Mouse (Mus musculus) neural tube, embryonic 13.5 days (tissue): ENCODE measurements around the gene Rom1. TPM values are rescaled to one million over a fixed set of nuclear protein-coding genes. Genes with fewer than 3 reads are reported as not detected.
A peak's percentile ranks its signal among the peaks of the same experiment; 100 is the strongest.
"Not testable (repeated sequence)": the region's sequence is repeated elsewhere in the genome, so short reads cannot be mapped to it uniquely, and the experiment has no call there.

Experiments
- ATAC-seq: fragments of 200-750 bp; cut with Nextera tagmentation; 2 replicates; pipeline ENCODE4 v1.8.0; 2017; ENCODE audit warnings: low read depth, mild to moderate bottlenecking, moderate TSS enrichment, moderate library complexity
- H3K27ac ChIP-seq: fragments of 300-500 bp; sonication (generic); replicated peaks from 2 replicates; pipeline ENCODE4 v1.5.1; 2015; ENCODE audit warnings: moderate library complexity, mild to moderate bottlenecking, inconsistent platforms
- H3K27me3 ChIP-seq: fragments of 300-500 bp; sonication (generic); 2 replicates; pipeline ENCODE4 v1.6.1; 2015; ENCODE audit warnings: mild to moderate bottlenecking, inconsistent platforms
- H3K36me3 ChIP-seq: fragments of 300-500 bp; sonication (generic); 2 replicates; pipeline ENCODE4 v1.6.1; 2015; ENCODE audit warnings: mild to moderate bottlenecking, inconsistent platforms
- H3K4me1 ChIP-seq: fragments of 300-500 bp; sonication (generic); replicated peaks from 2 replicates; pipeline ENCODE4 v1.6.1; 2015; ENCODE audit warnings: inconsistent platforms
- H3K4me2 ChIP-seq: fragments of 300-500 bp; sonication (generic); 2 replicates; pipeline ENCODE4 v1.6.1; 2015; ENCODE audit warnings: inconsistent platforms, mild to moderate bottlenecking, moderate library complexity
- H3K4me3 ChIP-seq: fragments of 300-500 bp; sonication (generic); 2 replicates; pipeline ENCODE4 v1.5.1; 2015; ENCODE audit warnings: mild to moderate bottlenecking, inconsistent platforms
- H3K9ac ChIP-seq: fragments of 300-500 bp; sonication (generic); 2 replicates; pipeline ENCODE4 v1.6.1; 2015; ENCODE audit warnings: moderate library complexity, mild to moderate bottlenecking, inconsistent platforms
- H3K9me3 ChIP-seq: fragments of 300-500 bp; sonication (generic); 2 replicates; pipeline ENCODE4 v1.6.1; 2016; ENCODE audit warnings: inconsistent platforms
- WGBS: fragments of 180-500 bp; shearing (Covaris S2); methylation state at CpG from one replicate; pipeline ENCODE4 v1.1.7; 2015; 5-methylcytosine and 5-hydroxymethylcytosine counted together
- polyA plus RNA-seq: library from polyadenylated mRNA; unstranded; fragments of >200 nt; fragmentation: Nextera tagmentation; extraction: Ambion mirVana; gene quantifications from 2 replicates; pipeline ENCODE4 v1.2.1, GENCODE M21; 2015

Gene Rom1
- polyA plus RNA-seq, result 1.6 and 2.8 TPM in 2 replicates

DNA sequence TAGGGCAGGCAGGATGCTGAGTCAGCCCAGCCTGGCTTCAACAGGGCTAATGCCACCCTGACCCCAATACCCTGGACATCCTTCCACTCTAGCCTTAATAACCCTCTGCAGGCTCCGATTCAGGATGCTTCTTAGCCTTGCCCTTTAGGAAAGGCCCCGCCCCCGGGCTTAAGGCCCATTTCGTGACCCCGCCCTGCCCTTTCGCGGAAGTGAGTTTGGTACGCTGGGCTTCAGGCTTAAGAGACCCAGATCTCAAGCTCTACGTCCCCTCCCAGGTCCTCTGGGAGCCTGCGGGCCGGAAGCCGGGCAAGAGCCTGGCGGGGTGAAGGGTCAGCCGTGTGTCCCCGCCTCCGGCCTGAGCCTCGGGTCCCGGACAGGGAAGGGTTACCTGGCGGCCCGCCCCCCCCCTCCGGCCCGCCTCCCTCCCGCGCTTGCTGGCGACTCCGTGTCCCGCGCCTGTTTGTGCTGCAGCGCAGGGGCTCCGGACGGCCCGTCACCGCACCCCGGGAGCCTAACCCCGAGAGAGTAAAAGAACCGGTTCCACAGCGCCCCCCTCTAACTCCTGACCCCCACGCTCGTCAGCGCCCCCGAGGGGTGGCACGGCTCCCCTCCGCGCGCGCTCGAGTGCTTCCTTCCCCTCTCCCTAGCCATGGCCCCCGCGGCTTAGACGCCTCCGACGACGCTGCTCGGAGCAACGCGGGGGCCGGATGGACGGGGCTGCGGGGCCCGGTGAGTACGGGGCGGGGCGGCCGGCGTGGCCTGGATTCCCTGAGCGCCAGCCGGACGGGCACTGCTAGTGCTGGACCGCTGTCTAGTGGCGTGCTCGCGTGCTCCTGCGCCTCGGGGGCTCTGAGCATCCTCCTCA is at the start of gene Rom1, which contains the start of gene Eml3:
Gene Rom1, minus strand, starts transcription at position 133 of the 865 bp plus-strand sequence.
Gene Eml3, plus strand, starts transcription at position 329 of the 865 bp plus-strand sequence.
- WGBS, result under 1% methylated on average over 73 of the region's 74 CpGs
- peak; percentile 68 for ATAC-seq
- peak within 1 kb of the TSS; percentile 54; the same call in 1 of the 2 replicates for H3K27ac ChIP-seq

GRCm38 (mm10) chr19:8976535-8976934 is 47.4 kb upstream of the Rom1 start:
- Histone ChIP-seq H3K27ac (no peak overlapping the region), H3K4me2 (no peak overlapping the region), H3K9me3 (no peaks in the 10 kb centered on the region), H3K4me3 (no peak overlapping the region), H3K4me1 (peaks cover 14% of the 10 kb centered on the region), H3K27me3 (no peaks in the 10 kb centered on the region), H3K36me3 (peaks cover 93% of the 10 kb centered on the region), H3K9ac (no peak overlapping the region)
- 66% methylated on average over 3 of the region's 3 CpGs for WGBS
- peak; percentile 68; the same call in 1 of the 2 replicates for ATAC-seq

More for the DNA sequence above, at the start of gene Rom1, which contains the start of gene Eml3:
- H3K4me2 ChIP-seq, result peak within 1 kb of the TSS; percentile 71
- H3K9me3 ChIP-seq, result no peaks in the 10 kb centered on the region
- H3K4me1 ChIP-seq, result peaks cover 23% of the 10 kb centered on the region
- peak within 1 kb of the TSS; percentile 79 for H3K9ac ChIP-seq
- no peaks in the 10 kb centered on the region for H3K27me3 ChIP-seq
- peak within 1 kb of the TSS; percentile 54 for H3K4me3 ChIP-seq
- peaks cover 28% of the 10 kb centered on the region for H3K36me3 ChIP-seq

- WGBS, result 96% methylated on average over 2 of the region's 2 CpGs
- no peaks in the 10 kb centered on the region for H3K27me3 ChIP-seq
- H3K9me3 ChIP-seq, result no peaks in the 10 kb centered on the region
- no peak overlapping the region for H3K27ac ChIP-seq
- no peak overlapping the region for H3K9ac ChIP-seq
- peaks cover 4% of the 10 kb centered on the region for H3K4me1 ChIP-seq
- no peak overlapping the region for H3K4me3 ChIP-seq
- ATAC-seq, result no peak
- H3K36me3 ChIP-seq, result peaks cover 98% of the 10 kb centered on the region
- no peak overlapping the region for H3K4me2 ChIP-seq
Measured at GRCm38 (mm10) chr19:8975491-8975890, 46.3 kb upstream of the Rom1 start.

DNA sequence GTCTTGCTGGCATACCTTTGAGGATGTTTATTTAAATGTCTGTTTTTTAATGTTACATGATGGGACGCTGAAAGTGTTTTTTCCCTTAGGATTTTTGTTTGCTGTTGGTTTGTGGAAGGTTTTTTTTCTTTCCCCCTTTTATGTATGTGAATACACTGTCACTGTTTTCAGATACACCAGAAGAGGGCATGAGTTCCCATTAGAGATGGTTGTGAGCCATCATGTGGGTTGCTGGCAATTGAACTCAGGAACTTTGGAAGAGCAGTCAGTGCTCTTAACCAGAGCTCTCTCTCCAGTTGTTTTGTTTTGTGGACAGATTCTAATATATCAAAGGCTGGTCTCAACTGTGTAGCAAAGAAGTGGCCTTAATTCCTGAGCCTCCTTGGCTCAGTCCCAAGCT is 45.5 kb upstream of the Rom1 start:
- ATAC-seq, result no peak
- WGBS, result 90% methylated on average over 1 of the region's 1 CpGs
- peaks cover 98% of the 10 kb centered on the region for H3K36me3 ChIP-seq
- H3K9me3 ChIP-seq, result no peaks in the 10 kb centered on the region
- no peak overlapping the region for H3K4me3 ChIP-seq
- no peak overlapping the region for H3K4me2 ChIP-seq
- no peaks in the 10 kb centered on the region for H3K27me3 ChIP-seq
- no peaks in the 10 kb centered on the region for H3K4me1 ChIP-seq
- H3K27ac ChIP-seq, result no peak overlapping the region
- no peak overlapping the region for H3K9ac ChIP-seq

- H3K36me3 ChIP-seq, result peaks cover 84% of the 10 kb centered on the region
Measured at GRCm38 (mm10) chr19:8972491-8972890, 43.3 kb upstream of the Rom1 start.

DNA sequence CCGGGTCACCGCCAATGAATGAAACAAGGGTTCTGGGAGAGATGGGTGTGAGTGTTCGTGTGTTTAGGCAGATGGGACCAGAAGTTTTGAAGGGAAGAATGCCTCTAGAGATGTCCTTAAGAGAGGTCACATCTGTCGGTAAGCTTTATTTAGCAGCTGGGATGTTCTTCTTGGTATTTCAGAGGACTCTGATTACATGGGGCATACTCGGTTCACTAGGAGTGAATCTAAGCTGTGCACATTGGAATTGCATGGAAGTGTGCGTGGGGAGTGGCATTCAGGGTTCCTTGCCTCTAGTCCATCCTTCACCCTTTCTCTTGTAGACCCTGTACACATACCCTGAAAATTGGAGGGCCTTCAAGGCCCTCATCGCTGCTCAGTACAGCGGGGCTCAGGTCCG is 38.7 kb upstream of the Rom1 start:
- Histone ChIP-seq H3K36me3 (peaks cover 73% of the 10 kb centered on the region), H3K9me3 (no peaks in the 10 kb centered on the region), H3K4me2 (peak overlapping the region; percentile 94), H3K9ac (peak overlapping the region; percentile 90), H3K27me3 (no peaks in the 10 kb centered on the region), H3K4me1 (peaks cover 30% of the 10 kb centered on the region), H3K27ac (peak overlapping the region; percentile 84; the same call in 1 of the 2 replicates), H3K4me3 (peak overlapping the region; percentile 84)
- ATAC-seq, result no peak
- 12% methylated on average over 9 of the region's 9 CpGs for WGBS

More at GRCm38 (mm10) chr19:8972491-8972890, 43.3 kb upstream of the Rom1 start:
- peaks cover 20% of the 10 kb centered on the region for H3K4me1 ChIP-seq
- not testable (repeated sequence) for H3K27ac ChIP-seq, H3K4me3 ChIP-seq, H3K4me2 ChIP-seq, ATAC-seq, H3K27me3 ChIP-seq, H3K9ac ChIP-seq, H3K9me3 ChIP-seq
- whole genome bisulfite sequencing, result 91% methylated on average over 8 of the region's 8 CpGs

DNA sequence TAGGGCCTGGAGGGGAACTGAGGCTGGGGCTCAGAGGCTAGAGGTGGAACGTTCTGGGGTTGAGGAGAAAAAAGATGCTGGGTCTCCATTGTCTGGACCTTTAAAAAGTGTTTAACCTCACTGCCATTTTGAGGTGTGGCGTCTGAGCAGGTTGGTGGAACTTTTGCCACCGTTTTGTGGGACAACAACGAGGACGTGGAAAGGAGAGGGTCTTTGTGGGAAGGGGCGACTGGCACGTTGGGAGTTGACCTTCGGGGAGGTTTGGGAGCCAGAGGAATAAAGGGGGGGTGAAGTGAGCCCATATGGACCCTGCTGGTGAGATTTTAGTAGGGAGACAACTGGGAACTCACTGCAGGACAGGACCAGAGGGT is 38.2 kb upstream of the Rom1 start:
- under 1% methylated on average over 8 of the region's 8 CpGs for WGBS
- peak overlapping the region; percentile 94 for H3K4me2 ChIP-seq

GRCm38 (mm10) chr19:8966590-8967372 is 37.6 kb upstream of the Rom1 start, which contains the start of gene Eef1g:
Eef1g (plus strand) TSS chr19:8967041.
- H3K9ac ChIP-seq, result peak within 1 kb of the TSS; percentile 90

More for the DNA sequence above, 38.2 kb upstream of the Rom1 start:
- peak; percentile 15 for ATAC-seq
- Histone ChIP-seq H3K9ac (peak overlapping the region; percentile 90), H3K4me3 (peak overlapping the region; percentile 84), H3K36me3 (peaks cover 73% of the 10 kb centered on the region), H3K9me3 (no peaks in the 10 kb centered on the region), H3K27ac (peak overlapping the region; percentile 84), H3K4me1 (peaks cover 30% of the 10 kb centered on the region), H3K27me3 (no peaks in the 10 kb centered on the region)

DNA sequence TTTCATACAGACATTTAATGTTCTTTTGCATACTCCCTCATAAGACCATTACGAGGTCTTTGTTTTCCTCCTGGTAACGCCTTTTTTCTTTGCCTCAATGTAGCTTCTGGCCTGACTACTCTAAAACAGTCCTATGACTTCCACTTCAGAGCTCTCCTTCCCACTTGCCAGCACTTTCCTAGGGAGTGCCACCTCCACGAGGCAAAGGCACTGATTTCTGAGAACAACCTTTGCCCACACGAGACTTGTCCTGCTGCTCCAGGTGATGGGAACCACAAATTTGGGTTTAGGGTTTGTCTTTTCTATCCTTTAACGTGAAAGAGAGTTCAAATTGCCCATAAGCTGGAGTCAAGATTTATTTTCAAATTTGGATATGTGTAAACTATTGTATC is 37.0 kb upstream of the Rom1 start:
- H3K9ac ChIP-seq, result peak overlapping the region; percentile 72
- H3K36me3 ChIP-seq, result peaks cover 73% of the 10 kb centered on the region
- H3K9me3 ChIP-seq, result no peaks in the 10 kb centered on the region
- WGBS, result 49% methylated on average over 5 of the region's 5 CpGs
- peaks cover 30% of the 10 kb centered on the region for H3K4me1 ChIP-seq
- peak overlapping the region; percentile 87 for H3K27ac ChIP-seq
- ATAC-seq, result no peak; the same call in 1 of the 2 replicates
- H3K4me2 ChIP-seq, result peak overlapping the region; percentile 94
- H3K27me3 ChIP-seq, result no peaks in the 10 kb centered on the region
- H3K4me3 ChIP-seq, result peak overlapping the region; percentile 84

More at GRCm38 (mm10) chr19:8966590-8967372, 37.6 kb upstream of the Rom1 start, which contains the start of gene Eef1g:
- Histone ChIP-seq H3K27me3 (no peaks in the 10 kb centered on the region), H3K9me3 (no peaks in the 10 kb centered on the region), H3K4me2 (peak within 1 kb of the TSS; percentile 94), H3K4me1 (peaks cover 30% of the 10 kb centered on the region), H3K4me3 (peak within 1 kb of the TSS; percentile 84), H3K36me3 (peaks cover 73% of the 10 kb centered on the region), H3K27ac (peak within 1 kb of the TSS; percentile 87)
- whole genome bisulfite sequencing, result under 1% methylated on average over 52 of the region's 52 CpGs
- peak; percentile 98 for ATAC-seq

- no peaks in the 10 kb centered on the region for H3K9me3 ChIP-seq
- peaks cover 73% of the 10 kb centered on the region for H3K36me3 ChIP-seq
- peak overlapping the region; percentile 94 for H3K4me2 ChIP-seq
- no peak for ATAC-seq
- H3K27me3 ChIP-seq, result no peaks in the 10 kb centered on the region
- peak overlapping the region; percentile 72 for H3K9ac ChIP-seq
- peak overlapping the region; percentile 84 for H3K4me3 ChIP-seq
- H3K27ac ChIP-seq, result peak overlapping the region; percentile 87
- H3K4me1 ChIP-seq, result peaks cover 30% of the 10 kb centered on the region
- 79% methylated on average over 8 of the region's 8 CpGs for WGBS
Measured at GRCm38 (mm10) chr19:8965771-8966170, 36.6 kb upstream of the Rom1 start.

DNA sequence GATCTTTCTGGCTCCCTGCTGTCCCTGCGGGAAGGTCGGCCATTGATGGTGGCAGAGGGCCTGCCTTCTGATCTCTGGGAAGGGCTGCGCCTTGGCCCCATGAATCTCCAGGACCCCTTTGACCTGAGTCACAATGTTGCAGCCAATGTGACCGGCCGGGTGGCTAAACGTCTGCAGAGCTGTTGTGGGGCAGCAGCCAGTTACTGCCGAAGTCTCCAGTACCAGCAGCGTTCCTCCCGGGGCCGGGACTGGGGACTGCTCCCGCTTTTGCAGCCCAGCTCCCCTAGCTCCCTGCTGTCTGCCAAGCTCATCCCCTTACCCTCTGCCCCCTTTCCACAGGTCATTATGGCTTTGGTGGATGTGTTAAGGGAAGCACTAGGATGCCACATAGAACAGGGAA is 35.9 kb upstream of the Rom1 start:
- H3K36me3 ChIP-seq, result peaks cover 73% of the 10 kb centered on the region
- no peaks in the 10 kb centered on the region for H3K9me3 ChIP-seq
- no peak overlapping the region for H3K27ac ChIP-seq
- 0 out of 2 replicates have a peak overlapping the region, but pooled peaks have one; percentile 8 for H3K9ac ChIP-seq
- H3K4me3 ChIP-seq, result no peak overlapping the region
- peaks cover 30% of the 10 kb centered on the region for H3K4me1 ChIP-seq
- no peak overlapping the region for H3K4me2 ChIP-seq
- ATAC-seq, result no peak
- H3K27me3 ChIP-seq, result no peaks in the 10 kb centered on the region
- WGBS, result 88% methylated on average over 11 of the region's 11 CpGs
